Mouse (Mus musculus) cerebellum, adult (tissue): Measurements from ENCODE around the gene Pygo2.

Experiments
- ATAC-seq: cut with Nextera tagmentation; 2 replicates; pipeline ENCODE4 v1.9.2; 2017; ENCODE audit warnings: mild to moderate bottlenecking, moderate library complexity, mixed read lengths; ENCODE audit not compliant: insufficient number of reproducible peaks, low FRiP score, low TSS enrichment

The Pygo2 gene

GRCm38 (mm10) chr3:89391663-89392511, 38.1 kb upstream of the Pygo2 start:
- no peak for ATAC-seq

GRCm38 (mm10) chr3:89392871-89393311, 37.1 kb upstream of the Pygo2 start:
- no peak for ATAC-seq

GRCm38 (mm10) chr3:89393605-89394004, 36.4 kb upstream of the Pygo2 start:
- peak; percentile 80 for ATAC-seq

- peak; percentile 21; the same call in 1 of the 2 replicates for ATAC-seq
These were observed 35.8 kb upstream of the Pygo2 start, which contains the start of gene Zbtb7b for GRCm38 (mm10) chr3:89394006-89394893. Zbtb7b (minus strand) TSS chr3:89394776.

GRCm38 (mm10) chr3:89394894-89395256, 35.1 kb upstream of the Pygo2 start:
- ATAC-seq: 0 out of 2 replicates have a peak, but pooled peaks have one; percentile 13

GRCm38 (mm10) chr3:89395419-89395805, 34.6 kb upstream of the Pygo2 start:
- no peak for ATAC-seq

GRCm38 (mm10) chr3:89395806-89396653, 34.0 kb upstream of the Pygo2 start:
- no peak for ATAC-seq

GRCm38 (mm10) chr3:89396654-89397005, 33.4 kb upstream of the Pygo2 start:
- ATAC-seq: no peak

- ATAC-seq: no peak
These were observed 28.7 kb upstream of the Pygo2 start for GRCm38 (mm10) chr3:89401329-89401728.

GRCm38 (mm10) chr3:89402693-89403092, 27.3 kb upstream of the Pygo2 start, which contains the start of gene Lenep:
Lenep (minus strand) TSS chr3:89402793.
- no peak for ATAC-seq

- no peak for ATAC-seq
These were observed 23.1 kb upstream of the Pygo2 start for GRCm38 (mm10) chr3:89406887-89407286.

- ATAC-seq: no peak
These were observed 21.6 kb upstream of the Pygo2 start for GRCm38 (mm10) chr3:89408448-89408847.

- no peak for ATAC-seq
These were observed 20.3 kb upstream of the Pygo2 start for GRCm38 (mm10) chr3:89409701-89410100.

GRCm38 (mm10) chr3:89410864-89411263, 19.1 kb upstream of the Pygo2 start:
- no peak for ATAC-seq

- peak; percentile 96 for ATAC-seq
These were observed 18.3 kb upstream of the Pygo2 start, which contains the start of gene Flad1 for GRCm38 (mm10) chr3:89411490-89412393. Flad1 (minus strand) TSS chr3:89411870.

GRCm38 (mm10) chr3:89416158-89416557, 13.9 kb upstream of the Pygo2 start:
- no peak for ATAC-seq

- ATAC-seq: no peak
These were observed 12.9 kb upstream of the Pygo2 start for GRCm38 (mm10) chr3:89417131-89417530.

- ATAC-seq: no peak
These were observed 12.2 kb upstream of the Pygo2 start for GRCm38 (mm10) chr3:89417840-89418169.

- peak; percentile 90 for ATAC-seq
These were observed 11.7 kb upstream of the Pygo2 start, which contains the start of the genes Cks1b and Shc1 for GRCm38 (mm10) chr3:89418170-89418860. Cks1b (minus strand) TSS chr3:89418383. Shc1 (plus strand) TSS chr3:89418443.
